In the genomic region with DNA sequence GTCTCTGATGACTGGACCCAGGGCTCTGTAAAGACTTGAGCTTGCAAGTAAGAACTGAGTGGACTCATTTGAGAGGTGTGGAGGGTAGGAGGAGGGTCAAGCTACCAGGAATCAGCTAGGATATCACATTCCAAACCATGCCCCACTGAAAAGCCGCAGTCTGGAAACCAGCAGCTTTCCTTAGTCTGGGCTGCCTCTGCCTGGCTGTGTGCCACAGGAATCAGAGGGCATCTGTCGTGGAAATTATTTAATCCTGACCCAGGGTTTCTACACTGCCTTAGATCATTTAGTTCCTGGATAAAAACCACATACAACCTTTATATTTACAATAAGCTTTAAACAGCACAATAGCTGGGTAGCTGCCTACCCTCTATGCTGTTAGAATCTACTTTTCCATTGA, we compare ENCODE assay signal across 19 mouse cellular contexts.
A peak's percentile ranks its signal among the peaks of the same experiment; 100 is the strongest.
DNase-seq lines count a peak whose midpoint lies in the region; ATAC-seq and TF ChIP-seq lines count a peak whose summit lies in the region.
"Had no signal": no experiment of that assay in that cellular context is flagged by ENCODE, and none has a peak within 500 bp of the region (broad histone marks: within the 10 kb centered on the region; RNA-seq: fewer than 3 reads in every experiment).

No protein-coding gene starts in this region.

- H3K4me3 ChIP-seq in kidney, adult 2 months (ENCODE audit: insufficient read depth, low read depth, low read length), result no peak overlapping the region
- no peak overlapping the region for H3K4me3 ChIP-seq in kidney, embryonic 16.5 days (ENCODE audit: low read length)
- H3K4me3 ChIP-seq: embryonic facial prominence, embryonic 15.5 days; erythroblast, embryonic 14.5 days; forebrain, embryonic 10.5 days; gastrocnemius, adult 2 months; heart, embryonic 12.5 days; hindbrain, embryonic 15.5 days had no signal

- no peaks in the 10 kb centered on the region for H3K27me3 ChIP-seq in kidney, adult 2 months (replicated peaks; ENCODE audit: control insufficient read depth, insufficient read depth, low read length)
- H3K27me3 ChIP-seq in kidney, embryonic 16.5 days (ENCODE audit: insufficient read depth, low read length), result no peaks in the 10 kb centered on the region
- H3K27me3 ChIP-seq: CH12.LX; embryonic facial prominence, embryonic 15.5 days; hindbrain, embryonic 15.5 days had no signal

- no peak overlapping the region for H3K27ac ChIP-seq in kidney, adult 2 months (ENCODE audit: insufficient read depth, low read depth, low read length)
- H3K27ac ChIP-seq in kidney, embryonic 16.5 days (ENCODE audit: low read length), result no peak overlapping the region
- H3K27ac ChIP-seq: embryonic facial prominence, embryonic 15.5 days; forebrain, embryonic 10.5 days; gastrocnemius, adult 2 months; hindbrain, embryonic 15.5 days had no signal

- WGBS in kidney, adult 2 months, result 22% methylated on average over 2 of the region's 2 CpGs
- 22% methylated on average over 2 of the region's 2 CpGs for WGBS in kidney, embryonic 16.5 days

- H3K9ac ChIP-seq in kidney, embryonic 16.5 days (replicated peaks; ENCODE audit: low read length), result no peak overlapping the region
- H3K9ac ChIP-seq: embryonic facial prominence, embryonic 15.5 days; heart, embryonic 12.5 days; hindbrain, embryonic 15.5 days had no signal

- no peaks in the 10 kb centered on the region for H3K36me3 ChIP-seq in kidney, adult 2 months (ENCODE audit: control insufficient read depth, insufficient read depth, low read length)
- no peaks in the 10 kb centered on the region for H3K36me3 ChIP-seq in kidney, embryonic 16.5 days (ENCODE audit: insufficient read depth, low read length)
- H3K36me3 ChIP-seq: embryonic facial prominence, embryonic 15.5 days; forebrain, embryonic 10.5 days; heart, embryonic 12.5 days; hindbrain, embryonic 15.5 days had no signal

- H3K9me3 ChIP-seq in kidney, embryonic 16.5 days (ENCODE audit: low read length), result no peaks in the 10 kb centered on the region
- H3K9me3 ChIP-seq: embryonic facial prominence, embryonic 15.5 days; forebrain, embryonic 10.5 days; heart, embryonic 12.5 days; hindbrain, embryonic 15.5 days had no signal

- TF ChIP-seq POLR2A in kidney, adult 2 months (IDR thresholded peaks at IDR 0.05; ENCODE audit: low read depth, low read length), result no peak

- H3K4me1 ChIP-seq in kidney, adult 2 months (ENCODE audit: control insufficient read depth, insufficient read depth, low read length), result no peaks in the 10 kb centered on the region
- peaks cover 24% of the 10 kb centered on the region for H3K4me1 ChIP-seq in kidney, embryonic 16.5 days (ENCODE audit: insufficient read depth, low read length)

- DNase-seq in cerebellum, postnatal 14 days, result peak; percentile 55 to 68
- no peak for DNase-seq in cerebellum, adult 8-10 months
- peak; percentile 52 for DNase-seq in kidney, adult 2 months
- no peak for DNase-seq in kidney, adult 8-10 months
- peak; percentile 44 to 54 for DNase-seq in kidney, postnatal 25 days
- DNase-seq: adrenal gland, adult 8-10 months; cerebellum, adult 11 months; cerebellum, postnatal 36 days; gastrocnemius, adult 2 months; gastrocnemius, postnatal 25 days had no signal

- TF ChIP-seq CTCF in kidney, adult 2 months (conservative IDR thresholded peaks at IDR 0.05; ENCODE audit: insufficient read depth, insufficient read length, low read depth, low read length), result no peak

- no peak overlapping the region for H3K4me2 ChIP-seq in kidney, embryonic 16.5 days (replicated peaks; ENCODE audit: low read depth, low read length)
- H3K4me2 ChIP-seq: embryonic facial prominence, embryonic 15.5 days; heart, embryonic 12.5 days; hindbrain, embryonic 15.5 days had no signal

- ATAC-seq in kidney, embryonic 16.5 days (ENCODE audit: low FRiP score, low TSS enrichment), result no peak
- ATAC-seq: forebrain, embryonic 14.5 days; inflammation-experienced regulatory T-cells, adult 6 months had no signal

Comparison
In these comparisons a context has a peak if more than half of its experiments do, and no peak if none do; other contexts are left out.
1. DNase-seq: peak in cerebellum, postnatal 14 days (2 of 2), kidney, adult 2 months (single experiment) and kidney, postnatal 25 days (2 of 2); none in cerebellum, adult 8-10 months (single experiment) and kidney, adult 8-10 months (0 of 2).